Mouse (Mus musculus): ENCODE data around the gene Thbs3. TPM values are rescaled to one million over a fixed set of nuclear protein-coding genes. Genes with fewer than 3 reads are reported as not detected.
A peak's percentile ranks its signal among the peaks of the same experiment; 100 is the strongest.

The Thbs3 gene
- polyA plus RNA-seq, 1 experiment from 2014 or later = 44.5 TPM

GRCm38 (mm10) chr3:89227307-89228179 is 12.6 kb downstream of the Thbs3 start:
- Histone ChIP-seq H3K36me3 (ENCODE audit: control insufficient read depth, insufficient read depth, low read length) (peaks cover 4% of the 10 kb centered on the region; the same call in 1 of the 2 replicates), H3K9ac (ENCODE audit: low read depth, low read length) (peak overlapping the region; percentile 83), H3K4me3 (ENCODE audit: low read depth, low read length) (peak overlapping the region; percentile 84), H3K27me3 (ENCODE audit: control insufficient read depth, insufficient read depth, low read length) (0 out of 2 replicates have a peak, but pooled peaks cover 2% of the 10 kb centered on the region), H3K4me2 (replicated peaks; ENCODE audit: low read depth, low read length) (peak overlapping the region; percentile 84), H3K9me3 (ENCODE audit: control insufficient read depth, low read length) (no peaks in the 10 kb centered on the region), H3K27ac (ENCODE audit: low read depth, low read length) (peak overlapping the region; percentile 84), H3K4me1 (replicated peaks; ENCODE audit: control insufficient read depth, insufficient read depth, low read length) (peaks cover 18% of the 10 kb centered on the region)
- ATAC-seq (ENCODE audit: low FRiP score) = peak; percentile 76
- peak; percentile 99 for DNase-seq (ENCODE audit: low spot score)
- 2% methylated on average over 41 of the region's 41 CpGs for WGBS

DNA sequence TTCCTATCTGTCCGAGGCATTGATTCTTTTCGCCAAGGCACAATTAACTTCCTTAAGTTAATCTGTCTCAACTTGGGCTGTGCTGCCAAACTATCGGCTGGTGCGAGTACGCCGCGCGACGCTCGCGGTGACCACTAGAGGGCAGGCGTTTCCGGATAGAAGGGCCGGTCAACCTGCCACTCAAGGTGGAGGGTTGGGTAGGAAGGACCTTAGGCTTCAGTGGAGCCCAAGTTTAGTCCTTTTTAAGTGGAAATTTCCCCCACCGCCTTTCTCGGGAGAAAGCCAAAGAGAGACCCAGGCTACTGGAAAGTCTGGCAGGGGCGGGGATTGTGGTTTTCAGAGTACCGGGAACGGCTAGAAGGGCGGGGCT is 13.2 kb downstream of the Thbs3 start:
- Histone ChIP-seq H3K9ac (ENCODE audit: low read depth, low read length) (peak overlapping the region; percentile 83), H3K27ac (ENCODE audit: low read depth, low read length) (peak overlapping the region; percentile 84), H3K4me1 (replicated peaks; ENCODE audit: control insufficient read depth, insufficient read depth, low read length) (peaks cover 18% of the 10 kb centered on the region), H3K27me3 (ENCODE audit: control insufficient read depth, insufficient read depth, low read length) (0 out of 2 replicates have a peak, but pooled peaks cover 2% of the 10 kb centered on the region), H3K4me3 (ENCODE audit: low read depth, low read length) (peak overlapping the region; percentile 84), H3K4me2 (replicated peaks; ENCODE audit: low read depth, low read length) (peak overlapping the region; percentile 84), H3K36me3 (ENCODE audit: control insufficient read depth, insufficient read depth, low read length) (peaks cover 4% of the 10 kb centered on the region; the same call in 1 of the 2 replicates), H3K9me3 (ENCODE audit: control insufficient read depth, low read length) (no peaks in the 10 kb centered on the region)
- DNase-seq (ENCODE audit: low spot score) = peak; percentile 94
- ATAC-seq (ENCODE audit: low FRiP score) = peak; percentile 20; the same call in 1 of the 2 replicates
- WGBS = 0% methylated on average over 20 of the region's 20 CpGs

- Histone ChIP-seq H3K4me1 (replicated peaks; ENCODE audit: control insufficient read depth, insufficient read depth, low read length) (peaks cover 14% of the 10 kb centered on the region), H3K27me3 (ENCODE audit: control insufficient read depth, insufficient read depth, low read length) (0 out of 2 replicates have a peak, but pooled peaks cover 2% of the 10 kb centered on the region), H3K9ac (ENCODE audit: low read depth, low read length) (peak within 1 kb of the TSS; percentile 83), H3K9me3 (ENCODE audit: control insufficient read depth, low read length) (no peaks in the 10 kb centered on the region), H3K36me3 (ENCODE audit: control insufficient read depth, insufficient read depth, low read length) (peaks cover 2% of the 10 kb centered on the region; the same call in 1 of the 2 replicates), H3K27ac (ENCODE audit: low read depth, low read length) (peak within 1 kb of the TSS; percentile 84), H3K4me3 (ENCODE audit: low read depth, low read length) (peak within 1 kb of the TSS; percentile 84), H3K4me2 (replicated peaks; ENCODE audit: low read depth, low read length) (peak within 1 kb of the TSS; percentile 84)
- no peak for DNase-seq (ENCODE audit: low spot score)
- WGBS = 37% methylated on average over 8 of the region's 10 CpGs
- ATAC-seq (ENCODE audit: low FRiP score) = no peak
Measured at GRCm38 (mm10) chr3:89228836-89229235, 13.9 kb downstream of the Thbs3 start, which contains the start of gene Muc1. Gene Muc1, plus strand, starts transcription at chr3:89229057.

DNA sequence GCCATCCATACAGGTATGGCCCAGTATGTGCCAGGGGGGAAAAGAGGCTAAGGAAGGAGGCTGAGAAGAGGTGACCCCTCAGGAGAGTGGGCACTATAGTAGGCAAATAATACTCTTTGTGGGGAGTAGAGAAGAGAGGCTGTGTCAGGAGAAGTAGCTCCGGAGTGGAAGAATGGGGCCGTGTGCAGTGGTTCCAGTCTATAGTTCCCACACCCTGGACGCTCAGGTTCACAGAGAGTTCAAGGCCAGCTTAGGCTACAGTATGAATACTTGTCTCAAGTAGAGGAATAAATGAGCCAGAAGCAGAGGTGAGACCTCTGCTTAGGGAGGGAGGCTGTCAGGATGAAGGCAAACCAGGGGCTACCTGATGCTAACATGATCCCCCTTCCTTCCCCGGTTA is 14.3 kb downstream of the Thbs3 start:
- H3K4me1 ChIP-seq (replicated peaks; ENCODE audit: control insufficient read depth, insufficient read depth, low read length) = peaks cover 10% of the 10 kb centered on the region
- ATAC-seq (ENCODE audit: low FRiP score) (no peak), DNase-seq (ENCODE audit: low spot score) (no peak)
- no peaks in the 10 kb centered on the region for H3K9me3 ChIP-seq (ENCODE audit: control insufficient read depth, low read length)
- H3K27ac ChIP-seq (ENCODE audit: low read depth, low read length) = no peak overlapping the region
- no peak overlapping the region for H3K9ac ChIP-seq (ENCODE audit: low read depth, low read length)
- no peak overlapping the region for H3K4me3 ChIP-seq (ENCODE audit: low read depth, low read length)
- no peaks in the 10 kb centered on the region for H3K36me3 ChIP-seq (ENCODE audit: control insufficient read depth, insufficient read depth, low read length)
- WGBS = 58% methylated on average over 4 of the region's 4 CpGs
- H3K4me2 ChIP-seq (replicated peaks; ENCODE audit: low read depth, low read length) = no peak overlapping the region
- H3K27me3 ChIP-seq (ENCODE audit: control insufficient read depth, insufficient read depth, low read length) = 0 out of 2 replicates have a peak, but pooled peaks cover 2% of the 10 kb centered on the region

DNA sequence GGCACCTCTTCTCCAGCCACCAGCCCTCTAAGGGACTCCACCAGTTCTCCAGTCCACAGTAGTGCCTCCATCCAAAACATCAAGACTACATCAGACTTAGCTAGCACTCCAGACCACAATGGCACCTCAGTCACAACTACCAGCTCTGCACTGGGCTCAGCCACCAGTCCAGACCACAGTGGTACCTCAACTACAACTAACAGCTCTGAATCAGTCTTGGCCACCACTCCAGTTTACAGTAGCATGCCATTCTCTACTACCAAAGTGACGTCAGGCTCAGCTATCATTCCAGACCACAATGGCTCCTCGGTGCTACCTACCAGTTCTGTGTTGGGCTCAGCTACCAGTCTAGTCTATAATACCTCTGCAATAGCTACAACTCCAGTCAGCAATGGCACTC is 15.6 kb downstream of the Thbs3 start:
- Histone ChIP-seq H3K4me3 (ENCODE audit: low read depth, low read length) (no peak overlapping the region), H3K9me3 (ENCODE audit: control insufficient read depth, low read length) (no peaks in the 10 kb centered on the region), H3K4me1 (replicated peaks; ENCODE audit: control insufficient read depth, insufficient read depth, low read length) (peaks cover 9% of the 10 kb centered on the region; the same call in 1 of the 2 replicates), H3K36me3 (ENCODE audit: control insufficient read depth, insufficient read depth, low read length) (no peaks in the 10 kb centered on the region), H3K27ac (ENCODE audit: low read depth, low read length) (no peak overlapping the region), H3K4me2 (replicated peaks; ENCODE audit: low read depth, low read length) (no peak overlapping the region), H3K9ac (ENCODE audit: low read depth, low read length) (no peak overlapping the region), H3K27me3 (ENCODE audit: control insufficient read depth, insufficient read depth, low read length) (no peaks in the 10 kb centered on the region)
- WGBS = 89% methylated on average over 2 of the region's 2 CpGs
- DNase-seq (ENCODE audit: low spot score) = no peak
- no peak for ATAC-seq (ENCODE audit: low FRiP score)

- ATAC-seq (ENCODE audit: low FRiP score) (no peak), DNase-seq (ENCODE audit: low spot score) (no peak)
- 75% methylated on average over 7 of the region's 7 CpGs for WGBS
Measured at GRCm38 (mm10) chr3:89231345-89231744, 16.4 kb downstream of the Thbs3 start.

DNA sequence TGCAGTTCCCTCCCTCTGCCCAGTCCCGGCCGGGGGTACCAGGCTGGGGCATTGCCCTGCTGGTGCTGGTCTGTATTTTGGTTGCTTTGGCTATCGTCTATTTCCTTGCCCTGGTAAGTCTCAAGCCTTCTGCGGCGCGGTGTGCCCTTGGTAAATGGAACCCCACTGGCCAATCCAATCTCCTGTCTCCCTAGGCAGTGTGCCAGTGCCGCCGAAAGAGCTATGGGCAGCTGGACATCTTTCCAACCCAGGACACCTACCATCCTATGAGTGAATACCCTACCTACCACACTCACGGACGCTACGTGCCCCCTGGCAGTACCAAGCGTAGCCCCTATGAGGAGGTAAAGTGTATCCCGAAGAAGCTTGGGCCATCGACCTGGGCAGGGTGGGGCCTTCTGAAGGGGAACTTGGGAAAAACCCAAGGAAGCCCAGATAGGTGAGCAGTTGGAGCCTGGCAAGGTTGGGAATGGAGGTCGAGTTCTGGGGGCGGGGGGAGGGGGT is 16.8 kb downstream of the Thbs3 start:
- WGBS = 79% methylated on average over 16 of the region's 16 CpGs
- no peaks in the 10 kb centered on the region for H3K27me3 ChIP-seq (ENCODE audit: control insufficient read depth, insufficient read depth, low read length)
- no peak overlapping the region for H3K9ac ChIP-seq (ENCODE audit: low read depth, low read length)
- no peak overlapping the region for H3K4me3 ChIP-seq (ENCODE audit: low read depth, low read length)
- peaks cover 7% of the 10 kb centered on the region; the same call in 1 of the 2 replicates for H3K4me1 ChIP-seq (replicated peaks; ENCODE audit: control insufficient read depth, insufficient read depth, low read length)
- no peaks in the 10 kb centered on the region for H3K36me3 ChIP-seq (ENCODE audit: control insufficient read depth, insufficient read depth, low read length)
- ATAC-seq (ENCODE audit: low FRiP score) = no peak
- no peak overlapping the region for H3K4me2 ChIP-seq (replicated peaks; ENCODE audit: low read depth, low read length)
- DNase-seq (ENCODE audit: low spot score) = no peak
- H3K27ac ChIP-seq (ENCODE audit: low read depth, low read length) = no peak overlapping the region
- no peaks in the 10 kb centered on the region for H3K9me3 ChIP-seq (ENCODE audit: control insufficient read depth, low read length)

More at GRCm38 (mm10) chr3:89231345-89231744, 16.4 kb downstream of the Thbs3 start:
- H3K27me3 ChIP-seq (ENCODE audit: control insufficient read depth, insufficient read depth, low read length) = no peaks in the 10 kb centered on the region
- H3K9ac ChIP-seq (ENCODE audit: low read depth, low read length) = no peak overlapping the region
- H3K36me3 ChIP-seq (ENCODE audit: control insufficient read depth, insufficient read depth, low read length) = no peaks in the 10 kb centered on the region
- H3K4me2 ChIP-seq (replicated peaks; ENCODE audit: low read depth, low read length) = no peak overlapping the region
- peaks cover 7% of the 10 kb centered on the region; the same call in 1 of the 2 replicates for H3K4me1 ChIP-seq (replicated peaks; ENCODE audit: control insufficient read depth, insufficient read depth, low read length)
- H3K4me3 ChIP-seq (ENCODE audit: low read depth, low read length) = no peak overlapping the region
- H3K9me3 ChIP-seq (ENCODE audit: control insufficient read depth, low read length) = no peaks in the 10 kb centered on the region
- no peak overlapping the region for H3K27ac ChIP-seq (ENCODE audit: low read depth, low read length)

DNA sequence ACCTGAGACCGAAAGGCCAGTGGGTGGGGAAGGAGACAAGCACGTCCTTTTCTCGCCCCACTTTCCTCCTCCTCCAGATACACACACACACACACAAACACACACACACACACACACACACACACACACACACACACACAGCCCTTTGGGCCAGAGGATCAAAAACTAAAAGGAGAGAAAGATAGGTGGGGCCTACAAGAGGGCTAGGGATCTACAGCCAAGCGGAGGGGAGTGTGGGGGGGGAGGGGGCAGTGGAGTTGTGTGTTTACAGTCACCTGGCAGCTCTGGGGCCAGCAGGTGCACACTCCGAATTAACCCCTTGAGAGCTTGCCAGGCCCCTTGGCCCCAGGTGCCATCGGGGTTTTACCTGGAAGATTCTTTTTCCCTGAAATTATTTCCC is 17.6 kb downstream of the Thbs3 start:
- H3K9ac ChIP-seq (ENCODE audit: low read depth, low read length) = no peak overlapping the region
- no peaks in the 10 kb centered on the region for H3K27me3 ChIP-seq (ENCODE audit: control insufficient read depth, insufficient read depth, low read length)
- H3K4me1 ChIP-seq (replicated peaks; ENCODE audit: control insufficient read depth, insufficient read depth, low read length) = peaks cover 5% of the 10 kb centered on the region; the same call in 1 of the 2 replicates
- WGBS = 70% methylated on average over 6 of the region's 6 CpGs
- ATAC-seq (ENCODE audit: low FRiP score) = no peak
- H3K36me3 ChIP-seq (ENCODE audit: control insufficient read depth, insufficient read depth, low read length) = no peaks in the 10 kb centered on the region
- no peak for DNase-seq (ENCODE audit: low spot score)
- H3K4me3 ChIP-seq (ENCODE audit: low read depth, low read length) = no peak overlapping the region
- H3K9me3 ChIP-seq (ENCODE audit: control insufficient read depth, low read length) = no peaks in the 10 kb centered on the region
- H3K27ac ChIP-seq (ENCODE audit: low read depth, low read length) = no peak overlapping the region
- H3K4me2 ChIP-seq (replicated peaks; ENCODE audit: low read depth, low read length) = no peak overlapping the region

Measured in hindbrain, embryonic 11.5 days (tissue).